Mouse (Mus musculus): ENCODE measurements around the gene Fignl2.

The Fignl2 gene

DNA sequence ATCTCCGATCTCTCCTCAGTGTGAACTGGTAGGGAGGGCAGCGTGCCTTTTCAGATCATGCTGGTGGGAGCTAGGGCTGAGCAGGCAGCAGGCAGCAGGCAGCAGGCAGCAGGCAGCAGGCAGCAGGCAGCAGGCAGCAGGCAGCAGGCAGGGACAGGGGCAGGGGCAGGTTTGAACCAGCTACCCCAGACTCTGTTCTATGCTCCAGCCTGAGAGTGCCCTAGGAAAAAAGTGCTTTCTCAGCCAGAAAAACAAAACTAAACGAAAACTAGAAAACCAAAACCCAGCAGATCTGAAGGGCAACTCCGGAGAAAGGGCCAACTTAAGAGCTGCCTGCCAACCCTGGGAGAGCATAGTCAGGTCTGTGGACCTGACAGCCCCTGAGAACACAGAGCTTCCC is 9.7 kb downstream of the Fignl2 start:
- intact Hi-C loops (cut with DNase I) = no loop called here

DNA sequence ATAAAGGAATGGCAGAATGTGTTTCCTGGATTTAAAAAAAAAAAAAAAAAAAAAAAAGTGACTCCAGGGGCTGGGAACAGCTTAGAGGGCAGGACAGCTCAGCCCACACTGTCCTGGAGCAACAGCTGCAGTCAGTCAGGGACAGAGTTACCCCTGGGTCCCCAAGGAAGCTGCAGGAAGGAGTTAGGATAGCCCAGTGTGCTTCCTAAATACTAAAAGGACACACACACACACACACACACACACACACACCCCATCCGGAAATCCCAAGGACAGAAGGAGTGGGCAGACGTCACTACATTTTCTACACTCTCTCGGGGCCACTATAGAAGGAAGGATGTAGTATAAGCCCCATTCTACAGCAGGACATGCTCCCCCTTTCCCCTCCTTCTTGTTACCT is 10.3 kb downstream of the Fignl2 start:
- intact Hi-C loops (cut with DNase I) = no loop called here

DNA sequence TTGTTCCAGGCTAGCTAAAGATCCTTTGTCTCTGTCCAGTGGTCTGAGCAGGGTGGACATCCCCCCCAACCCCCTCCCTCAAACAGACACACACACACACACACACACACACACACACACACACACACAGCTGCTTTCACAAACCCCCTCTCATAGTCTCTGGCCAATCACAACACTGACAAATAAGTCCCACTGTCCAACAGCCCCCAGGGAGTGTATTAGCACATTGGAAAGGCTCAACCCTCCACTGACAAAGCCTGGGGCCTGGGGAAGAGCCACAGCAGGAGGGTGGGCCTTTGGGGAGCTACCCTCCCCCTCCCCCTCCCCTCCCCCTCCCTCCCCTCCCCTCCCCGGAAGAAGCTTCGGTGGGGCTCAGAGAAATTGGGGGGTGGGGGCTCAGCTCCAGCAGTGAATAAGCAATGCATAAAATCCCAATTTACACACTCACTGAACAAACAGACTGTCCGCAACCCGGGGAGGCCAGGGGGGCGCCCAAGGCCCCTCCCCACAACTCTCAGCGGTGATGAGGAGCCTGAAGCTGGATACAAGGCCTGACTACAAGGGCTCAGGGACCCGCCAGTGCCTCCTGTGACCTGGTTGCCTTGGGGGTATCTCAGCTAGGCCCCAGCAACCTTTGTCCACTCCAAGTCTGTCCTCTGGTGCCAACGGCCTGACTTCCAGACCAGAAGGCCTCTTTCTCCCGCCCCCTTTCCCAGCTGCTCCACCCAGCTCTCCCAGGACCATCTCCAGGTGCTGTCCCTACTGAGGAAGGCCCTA is 11.3 kb downstream of the Fignl2 start:
- intact Hi-C loops (cut with DNase I) = no loop called here

DNA sequence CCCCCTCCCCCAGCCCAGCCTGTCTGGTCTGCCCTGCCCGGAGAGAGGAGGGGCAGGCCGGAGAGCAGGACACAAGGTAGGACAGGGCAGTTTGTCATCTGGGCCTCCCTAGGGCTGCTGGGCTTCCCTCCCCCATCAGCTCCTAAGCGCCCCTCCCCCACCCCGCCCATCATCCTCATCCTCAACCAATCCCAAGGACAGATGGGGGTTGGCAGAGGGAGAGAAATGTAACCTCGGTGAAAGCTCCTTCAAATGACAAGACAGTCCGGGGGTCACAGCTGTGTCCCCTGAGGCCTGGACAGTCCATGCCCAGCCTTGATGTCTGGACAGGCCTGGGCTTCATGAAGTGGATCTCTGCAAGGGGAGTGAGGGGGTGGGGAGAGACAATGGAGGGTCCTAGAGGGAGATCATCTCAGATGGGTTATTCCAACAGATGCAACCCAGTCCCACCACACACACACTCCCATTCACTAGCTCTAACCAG is 12.0 kb downstream of the Fignl2 start:
- intact Hi-C loops (cut with DNase I) = no loop called here

DNA sequence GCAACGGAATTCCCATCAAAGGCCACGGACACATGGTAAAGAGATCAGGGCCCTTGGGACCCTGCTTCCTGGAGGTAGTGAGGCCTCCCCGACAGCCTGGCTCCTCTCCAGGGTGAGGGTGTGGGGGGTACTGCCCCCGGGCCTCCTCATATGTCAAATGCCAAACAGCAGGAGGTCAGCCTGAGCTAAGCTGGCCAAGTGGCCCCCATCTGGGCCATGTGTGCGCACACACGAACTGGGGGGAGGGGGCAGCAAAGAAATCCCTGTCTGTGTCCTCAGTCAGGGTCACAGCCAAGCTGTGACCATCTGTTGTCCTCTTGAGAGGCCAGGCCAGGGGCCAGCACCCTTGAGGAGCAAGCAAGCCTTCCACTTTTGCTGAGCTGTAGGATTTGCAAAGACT is 13.3 kb downstream of the Fignl2 start:
- intact Hi-C loops (cut with DNase I) = no loop called here

DNA sequence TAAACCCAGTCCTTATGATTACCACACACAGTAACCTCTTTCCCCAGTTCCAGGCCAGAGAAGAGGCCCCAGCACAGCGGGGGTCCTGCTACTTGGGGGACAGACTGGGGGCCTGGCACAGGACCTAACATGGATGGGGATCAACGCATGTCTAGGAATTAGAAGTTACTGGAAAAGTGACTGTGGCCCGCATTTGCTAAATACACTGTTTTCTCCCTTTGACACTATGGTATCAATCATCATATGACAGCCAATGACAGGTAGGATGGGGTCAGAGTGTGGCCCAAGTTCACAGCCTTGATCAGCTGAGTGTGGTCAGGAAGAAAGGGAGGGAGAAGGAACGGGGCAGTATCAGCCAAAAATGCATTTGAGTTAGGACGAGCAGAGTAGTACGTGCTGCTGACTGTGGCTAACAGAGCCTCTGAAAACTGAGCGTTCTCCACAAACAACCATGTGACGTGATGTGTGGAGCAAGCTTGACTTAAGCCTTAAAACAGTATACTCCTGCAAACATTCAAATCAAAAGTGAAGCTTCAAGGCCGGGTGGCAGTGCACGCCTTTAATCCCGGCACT is 18.0 kb downstream of the Fignl2 start:
- intact Hi-C loops (cut with DNase I) = no loop called here

DNA sequence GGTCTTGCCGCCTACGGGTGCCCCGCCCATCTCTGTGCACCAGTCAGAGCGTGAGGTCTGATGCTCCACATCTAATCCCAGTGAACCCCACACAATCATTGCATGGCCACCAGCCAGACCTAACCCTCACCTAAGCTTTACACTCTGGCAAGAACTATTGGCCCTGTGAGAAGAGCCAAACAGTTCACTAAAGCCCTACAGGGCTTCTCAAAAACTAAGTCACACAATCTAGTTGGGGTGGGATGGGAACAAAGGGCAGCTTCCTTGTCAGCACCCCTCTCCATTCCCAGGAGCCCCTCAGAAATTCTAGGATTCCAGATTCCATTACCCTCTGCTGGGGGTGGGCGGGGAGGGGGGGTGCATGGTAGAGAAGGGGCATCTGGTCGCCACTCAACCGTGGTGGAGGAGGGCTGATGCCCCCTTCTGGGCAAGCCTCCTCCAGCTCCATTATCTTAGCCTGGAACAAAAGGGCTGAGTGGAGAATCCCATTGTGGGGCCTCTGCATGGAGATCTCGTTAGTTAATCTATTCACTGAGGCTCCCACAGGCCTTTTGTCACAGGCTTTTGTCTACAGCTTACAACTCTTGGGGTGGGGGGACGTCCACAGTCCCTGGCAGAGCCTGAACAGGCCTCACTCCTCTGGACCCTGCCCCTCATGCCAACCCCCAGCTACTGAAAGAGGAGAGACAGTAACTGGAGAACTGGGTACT is 18.6 kb downstream of the Fignl2 start:
- intact Hi-C loops (cut with DNase I) = loop anchor here (5.0 kb wide), 1 partner anchor 58 kb away; the partner anchor contains the start of gene Ankrd33

DNA sequence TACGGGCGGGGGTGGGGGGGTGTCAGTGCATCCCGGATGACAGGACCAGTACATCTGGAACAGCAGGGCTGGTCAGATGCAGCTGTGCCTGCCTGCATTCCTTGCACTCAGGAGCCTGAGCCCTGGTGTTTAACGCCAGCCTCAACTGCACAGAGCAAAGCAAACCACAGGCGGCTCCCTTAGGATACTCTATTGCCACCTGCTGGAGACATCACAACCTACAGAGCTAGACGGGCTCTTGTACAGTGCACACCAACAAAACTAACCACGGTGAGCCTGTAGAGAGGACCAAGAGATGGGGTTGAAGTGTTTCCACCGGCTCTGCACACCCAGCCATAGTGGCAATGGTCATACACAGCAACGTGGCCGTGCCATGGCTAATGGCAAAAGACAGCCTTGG is 22.1 kb downstream of the Fignl2 start:
- intact Hi-C loops (cut with DNase I) = loop anchor here (5.0 kb wide), 1 partner anchor 61 kb away; the partner anchor contains the start of gene Ankrd33

DNA sequence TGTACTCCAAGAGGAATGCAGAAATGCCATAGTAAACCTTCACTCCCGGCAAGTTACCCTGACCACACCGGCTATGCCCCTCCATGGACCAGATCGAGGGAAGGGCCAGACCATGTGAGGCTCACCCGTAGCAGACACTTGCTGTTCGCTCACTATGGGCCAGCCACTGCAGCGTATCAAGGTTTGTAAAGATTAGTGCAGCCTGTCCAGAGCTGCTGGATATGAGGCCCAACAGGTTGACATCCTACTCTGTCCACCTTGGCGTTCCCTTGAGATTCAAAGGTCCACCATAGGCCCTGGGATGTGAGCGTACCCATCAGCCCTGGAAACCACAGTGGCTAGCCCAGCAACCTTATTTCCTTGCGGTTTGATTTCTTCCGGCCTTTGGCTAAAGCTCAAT is 23.8 kb downstream of the Fignl2 start:
- intact Hi-C loops (cut with DNase I) = no loop called here

DNA sequence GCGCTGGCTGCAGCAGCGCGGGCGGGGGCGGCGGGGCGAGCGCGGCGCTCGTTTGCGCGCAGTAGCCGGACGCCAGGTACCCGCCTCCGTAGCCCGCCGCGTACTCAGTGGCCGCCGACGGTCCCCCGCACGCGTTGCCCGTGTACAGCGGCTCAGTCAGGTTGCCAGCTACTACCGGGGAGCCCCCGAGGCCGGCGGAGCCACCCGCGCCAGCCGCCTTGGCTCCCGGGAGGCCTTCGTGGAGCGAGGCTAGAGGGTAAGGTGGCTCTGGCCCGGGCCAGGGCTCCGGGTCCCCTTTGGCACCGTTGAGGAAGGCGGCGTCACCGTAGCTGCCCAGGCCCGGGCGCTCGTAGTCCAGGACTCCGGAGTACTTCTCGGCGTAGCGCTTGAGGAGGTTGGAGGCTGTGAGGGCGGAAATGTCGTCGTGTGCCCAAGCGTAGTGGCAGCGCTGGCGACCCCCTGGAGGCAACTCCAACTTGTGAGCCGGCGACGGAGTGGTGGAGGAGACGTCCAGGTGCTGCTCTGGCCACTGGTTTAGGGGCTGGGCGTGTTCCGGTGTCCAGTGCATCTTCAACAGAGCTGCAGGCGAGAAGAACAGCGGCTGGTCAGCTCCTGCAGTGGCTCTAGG is 24.4 kb downstream of the Fignl2 start:
- intact Hi-C loops (cut with DNase I) = no loop called here

DNA sequence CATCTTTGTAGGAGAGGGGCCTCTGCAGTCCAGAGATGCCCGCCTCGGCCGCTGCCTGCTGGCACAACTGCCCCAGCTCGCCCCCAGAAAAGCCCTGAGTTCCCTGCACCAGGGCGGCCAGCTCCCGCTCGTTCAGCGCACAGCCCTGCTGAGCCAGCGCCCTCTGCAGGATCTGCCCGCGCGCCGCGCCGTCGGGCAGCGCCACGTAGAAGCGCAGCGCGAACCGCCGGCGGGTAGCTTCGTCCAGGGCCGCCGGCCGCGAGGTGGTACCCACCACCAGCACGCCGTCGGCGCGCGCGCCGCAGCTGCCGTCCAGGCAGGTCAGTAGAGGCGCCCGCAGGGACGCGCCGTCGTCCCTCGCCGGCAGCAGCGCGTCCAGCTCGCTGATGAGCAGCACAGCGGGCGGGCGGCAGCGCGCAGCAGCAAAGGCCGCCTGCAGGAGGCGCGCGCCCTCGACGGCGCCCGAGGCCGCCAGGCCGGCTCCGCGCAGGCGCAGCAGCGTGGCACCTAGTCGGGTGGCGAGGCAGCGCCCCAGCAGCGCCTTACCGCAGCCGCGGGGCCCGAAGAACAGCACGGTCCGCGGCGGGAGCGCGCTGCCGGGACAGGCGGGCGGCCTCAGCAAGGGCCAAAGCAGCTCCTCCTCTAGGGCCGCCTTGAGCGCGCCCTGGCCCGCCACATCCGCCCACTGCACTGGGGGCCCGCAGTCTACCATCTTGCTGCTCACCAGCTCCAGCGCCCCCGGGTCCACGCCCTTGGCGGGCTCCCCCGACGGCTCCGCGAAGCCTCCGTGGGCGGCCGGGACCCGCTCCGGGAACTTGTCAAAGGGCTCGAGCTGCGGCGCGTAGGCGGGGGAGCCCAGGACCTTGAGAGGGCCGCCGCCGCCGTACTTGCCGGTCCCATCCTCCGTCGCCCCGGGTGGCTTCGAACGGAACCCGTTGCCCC is 25.5 kb downstream of the Fignl2 start:
- intact Hi-C loops (cut with DNase I) = no loop called here

DNA sequence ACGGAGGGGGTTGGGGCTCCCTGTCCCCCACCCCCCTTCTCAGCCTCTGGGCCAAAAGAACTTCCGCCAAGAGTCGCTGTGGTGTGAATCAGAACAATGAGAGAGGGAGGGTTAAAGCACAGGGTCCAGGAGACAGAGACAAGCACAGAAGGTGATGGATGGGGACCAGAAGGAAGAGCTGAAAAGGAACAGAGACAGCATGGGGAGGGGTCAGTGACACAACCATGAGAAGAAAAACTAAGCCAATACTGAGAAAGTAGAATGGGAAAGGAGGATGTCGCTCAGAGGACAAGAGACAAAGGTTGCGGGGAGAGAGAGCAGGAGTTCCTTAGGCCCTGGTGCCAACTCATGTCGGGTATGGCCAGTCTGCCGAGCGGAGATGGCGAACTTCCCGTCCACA is 26.5 kb downstream of the Fignl2 start:
- intact Hi-C loops (cut with DNase I) = no loop called here

DNA sequence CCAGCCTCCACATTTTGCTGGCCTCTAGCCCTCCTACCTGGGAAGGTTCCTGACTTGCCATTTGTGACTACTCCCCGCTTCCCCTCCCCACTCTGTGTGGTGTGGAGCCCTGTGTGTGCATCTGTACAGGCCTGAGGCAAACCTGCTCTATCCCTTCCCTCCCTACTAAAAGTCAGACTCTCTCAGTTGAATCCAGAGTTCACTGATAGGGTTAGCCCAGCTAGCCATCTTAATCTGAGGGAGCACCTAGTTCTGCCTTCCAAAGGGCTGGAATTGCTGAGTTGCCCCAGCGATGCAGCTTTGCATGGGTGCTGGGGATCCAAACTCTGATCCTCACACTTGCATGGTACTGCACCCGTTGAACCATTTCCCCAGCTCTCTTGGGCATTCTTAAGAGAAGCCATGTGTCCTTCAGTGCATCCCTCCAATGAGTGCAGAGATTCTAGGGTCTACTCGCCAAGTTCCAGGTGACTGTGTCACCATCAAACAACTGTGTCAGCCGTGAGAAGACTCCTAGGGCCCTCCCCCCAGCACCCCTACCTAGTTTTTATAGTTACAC is 29.9 kb downstream of the Fignl2 start:
- intact Hi-C loops (cut with DNase I) = loop anchor here (5.0 kb wide), 1 partner anchor 291 kb away; no protein-coding TSS in a partner anchor

DNA sequence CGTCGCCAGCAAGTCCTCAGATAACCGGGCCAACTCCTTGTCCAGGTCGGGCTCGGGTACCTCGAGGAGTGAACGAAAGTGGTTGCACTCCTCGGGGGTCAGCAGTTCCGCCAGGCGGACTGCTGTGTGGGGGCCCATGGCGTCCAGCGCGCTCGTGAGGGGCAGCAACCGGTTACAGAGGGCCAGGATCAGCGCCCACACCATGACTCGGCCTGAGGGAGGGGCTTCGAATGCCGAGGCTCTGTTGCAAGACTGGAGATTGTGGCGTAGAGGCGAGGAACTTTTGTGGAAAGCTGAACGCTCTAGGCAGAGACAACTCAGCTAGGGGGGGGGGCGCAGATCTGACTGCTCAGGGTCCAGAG is 31.2 kb downstream of the Fignl2 start, which contains the start of gene Gm47841:
Gene Gm47841 (minus strand): TSS at position 204 of the 362 bp plus-strand sequence.
- intact Hi-C loops (cut with DNase I) = loop anchor here (5.0 kb wide), 1 partner anchor 290 kb away; no protein-coding TSS in a partner anchor

DNA sequence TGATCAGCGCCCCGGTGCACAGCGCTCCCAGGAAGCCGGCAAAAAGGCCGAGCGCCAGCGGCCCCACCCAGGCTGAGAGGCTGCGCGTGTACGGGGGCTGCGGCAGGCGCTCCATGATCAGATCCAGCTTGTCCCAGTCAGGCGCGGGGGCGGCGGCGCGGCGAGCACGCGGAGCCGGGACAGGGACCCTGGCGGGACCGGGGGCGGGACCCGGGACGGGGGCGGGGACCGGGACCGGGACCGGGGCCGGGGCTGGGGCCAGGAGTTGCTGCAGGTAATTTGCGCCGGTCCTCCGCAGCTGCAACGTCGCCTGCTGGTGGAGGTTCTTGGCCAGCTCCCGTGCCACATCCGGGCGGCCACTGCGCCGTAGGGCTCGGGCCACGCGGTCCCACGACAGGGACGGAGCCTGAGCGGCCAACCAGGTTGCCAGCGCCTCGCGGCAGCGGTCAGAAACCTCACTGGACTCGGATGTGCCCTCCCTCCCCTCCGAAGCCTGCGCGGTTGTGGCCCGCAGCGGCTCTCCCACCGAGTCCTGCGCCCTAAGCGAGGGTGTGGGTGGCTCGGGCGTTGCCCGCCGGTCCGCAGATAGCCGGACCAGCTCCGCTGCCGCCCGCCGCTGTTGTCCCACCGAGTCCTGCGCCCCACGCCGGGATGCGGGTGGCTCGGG is 31.7 kb downstream of the Fignl2 start:
- intact Hi-C loops (cut with DNase I) = loop anchor here (5.0 kb wide), 1 partner anchor 289 kb away; no protein-coding TSS in a partner anchor

DNA sequence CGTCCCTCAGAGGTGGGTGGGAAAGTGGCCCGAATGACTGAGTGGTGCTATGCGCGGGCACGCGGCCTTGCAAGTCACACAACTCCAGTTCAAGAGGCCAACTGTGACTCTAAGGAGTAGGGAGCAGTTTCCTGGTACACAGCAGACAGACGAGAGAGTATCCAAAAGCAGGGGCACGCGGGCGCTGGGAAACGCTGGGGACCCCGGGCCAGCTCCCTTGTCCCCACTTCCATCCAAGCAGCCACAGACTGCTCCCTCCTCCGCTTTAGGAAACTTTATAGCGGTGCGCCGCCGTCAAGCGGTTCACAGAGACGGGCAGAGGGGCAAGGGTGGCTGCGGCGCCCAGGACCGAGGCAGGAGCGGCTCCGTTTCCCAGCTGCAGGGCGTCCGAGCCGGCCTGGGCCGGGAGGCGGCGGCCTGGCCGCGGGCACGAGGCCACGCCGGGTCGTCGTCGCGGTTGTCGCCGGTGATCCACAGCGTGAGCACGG is 32.3 kb downstream of the Fignl2 start:
- intact Hi-C loops (cut with DNase I) = loop anchor here (5.0 kb wide), 1 partner anchor 289 kb away; no protein-coding TSS in a partner anchor

DNA sequence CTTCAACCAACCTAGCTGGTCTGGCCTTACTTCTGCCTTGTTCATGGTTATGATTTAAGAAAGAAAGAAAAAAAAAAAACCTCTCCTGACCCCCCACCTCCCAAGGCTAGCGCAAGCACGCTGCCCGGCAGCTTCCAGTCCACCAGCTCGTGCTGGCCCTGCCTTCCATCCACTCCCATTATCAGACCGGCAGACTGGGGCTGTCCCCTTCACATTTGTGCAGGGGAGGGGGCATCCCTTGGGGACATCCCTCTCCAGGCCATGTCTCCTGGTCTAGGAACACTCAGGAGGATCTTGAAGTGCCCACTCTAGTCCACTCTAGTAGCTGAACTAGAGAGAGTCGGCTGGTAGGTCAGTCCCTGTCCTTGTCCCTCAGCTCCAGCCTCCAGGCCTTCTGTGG is 33.8 kb downstream of the Fignl2 start:
- intact Hi-C loops (cut with DNase I) = no loop called here

DNA sequence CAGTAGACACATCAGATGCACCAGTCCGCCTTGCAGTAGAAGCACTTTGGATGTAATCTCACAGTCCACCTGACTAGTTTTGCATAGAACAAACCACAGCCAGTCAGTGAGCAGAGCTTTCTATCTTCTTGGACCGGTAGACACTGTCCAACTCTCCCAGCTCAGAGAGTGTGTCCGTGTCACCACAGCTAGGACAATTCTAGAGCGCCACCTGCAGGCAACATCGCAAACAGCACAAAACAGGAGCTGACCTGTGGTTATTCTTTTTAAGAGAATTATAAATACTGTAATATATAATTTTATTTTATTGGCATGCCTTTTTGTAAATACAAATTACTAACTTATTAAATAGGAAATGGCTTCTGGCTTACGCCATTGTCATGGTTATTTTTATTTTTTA is 35.8 kb downstream of the Fignl2 start:
- intact Hi-C loops (cut with DNase I) = no loop called here

DNA sequence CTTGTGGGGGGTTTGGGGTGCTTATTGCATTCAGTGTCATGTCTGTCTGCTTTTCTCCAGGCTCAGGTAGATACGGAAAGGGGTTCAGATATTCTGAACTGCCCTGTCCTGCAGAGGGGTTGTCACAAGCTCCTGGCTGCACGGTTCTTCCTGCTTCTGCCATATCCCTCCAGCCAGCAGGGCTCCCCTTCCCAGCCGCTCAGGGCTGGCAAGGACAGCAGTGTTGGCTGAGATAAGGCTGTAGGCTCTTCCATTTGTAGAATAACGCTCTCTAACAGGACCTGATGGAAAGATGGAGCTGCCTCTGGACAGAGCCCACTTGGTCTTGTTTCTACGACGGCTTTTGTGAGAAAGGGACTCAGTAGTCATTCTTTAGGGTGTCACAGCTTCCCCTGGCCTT is 36.4 kb downstream of the Fignl2 start:
- intact Hi-C loops (cut with DNase I) = no loop called here
